Mouse (Mus musculus) layer of hippocampus, adult 2 months (tissue): ENCODE results near the gene 1500011B03Rik. TPM values are rescaled to one million over a fixed set of nuclear protein-coding genes. Genes with fewer than 3 reads are reported as not detected.
"Not testable (repeated sequence)": the region's sequence is repeated elsewhere in the genome, so short reads cannot be mapped to it uniquely, and the experiment has no call there.

Source experiments
- DNase-seq, 2 experiments: peaks; one replicate each; pipeline ENCODE4 v3.0.0; 2022; ENCODE audit warnings: low spot score in 2 of 2
- H3K27ac ChIP-seq: fragments of 200-600 bp; 2 replicates; pipeline ENCODE4 v1.8.1; 2022
- H3K4me3 ChIP-seq: fragments of 200-600 bp; 2 replicates; pipeline ENCODE4 v1.8.1; 2022; ENCODE audit warnings: mild to moderate bottlenecking
- CTCF ChIP-seq: fragments of 200-600 bp; conservative IDR thresholded peaks from 2 replicates; pipeline ENCODE4 v1.8.1; 2022; ENCODE audit warnings: antibody characterized with exemption, mild to moderate bottlenecking, moderate library complexity
- long read RNA-seq, 2 experiments: library from polyadenylated mRNA; stranded (forward); transcript quantifications; one replicate each; pipeline ENCODE4 v2.0.0; 2021; ENCODE audit warnings: borderline mapping rate in 2 of 2
- total RNA-seq, 2 experiments: library from RNA; stranded (reverse); gene quantifications; 2 replicates each; pipeline ENCODE4 v1.2.3; 2021

The 1500011B03Rik gene
- total RNA-seq = 100 to 1,000 TPM; 136 to 154 TPM
- long read RNA-seq, experiment 1, transcript 1500011B03Rik-205 (2 exons, 947 nt) = minor isoform, 7 of 59 reads
- long read RNA-seq, experiment 1, transcript 1500011B03Rik-203 (2 exons, 1,333 nt) = major isoform, 46 of 59 reads
- long read RNA-seq, experiment 1, partial matches to known transcripts = 0 of 59 reads
- long read RNA-seq, experiment 1, other reads (novel, unspliced or antisense) = 3 of 59 reads
- long read RNA-seq, experiment 2, transcript 1500011B03Rik-203 (2 exons, 1,333 nt) = major isoform, 65 of 97 reads
- long read RNA-seq, experiment 2, transcript 1500011B03Rik-201 (2 exons, 579 nt) = minor isoform, 13 of 97 reads
- long read RNA-seq, experiment 2, transcript 1500011B03Rik-205 (2 exons, 947 nt) = minor isoform, 9 of 97 reads
- long read RNA-seq, experiment 2, partial matches to known transcripts = 0 of 97 reads
- long read RNA-seq, experiment 2, other reads (novel, unspliced or antisense) = 6 of 97 reads

DNA sequence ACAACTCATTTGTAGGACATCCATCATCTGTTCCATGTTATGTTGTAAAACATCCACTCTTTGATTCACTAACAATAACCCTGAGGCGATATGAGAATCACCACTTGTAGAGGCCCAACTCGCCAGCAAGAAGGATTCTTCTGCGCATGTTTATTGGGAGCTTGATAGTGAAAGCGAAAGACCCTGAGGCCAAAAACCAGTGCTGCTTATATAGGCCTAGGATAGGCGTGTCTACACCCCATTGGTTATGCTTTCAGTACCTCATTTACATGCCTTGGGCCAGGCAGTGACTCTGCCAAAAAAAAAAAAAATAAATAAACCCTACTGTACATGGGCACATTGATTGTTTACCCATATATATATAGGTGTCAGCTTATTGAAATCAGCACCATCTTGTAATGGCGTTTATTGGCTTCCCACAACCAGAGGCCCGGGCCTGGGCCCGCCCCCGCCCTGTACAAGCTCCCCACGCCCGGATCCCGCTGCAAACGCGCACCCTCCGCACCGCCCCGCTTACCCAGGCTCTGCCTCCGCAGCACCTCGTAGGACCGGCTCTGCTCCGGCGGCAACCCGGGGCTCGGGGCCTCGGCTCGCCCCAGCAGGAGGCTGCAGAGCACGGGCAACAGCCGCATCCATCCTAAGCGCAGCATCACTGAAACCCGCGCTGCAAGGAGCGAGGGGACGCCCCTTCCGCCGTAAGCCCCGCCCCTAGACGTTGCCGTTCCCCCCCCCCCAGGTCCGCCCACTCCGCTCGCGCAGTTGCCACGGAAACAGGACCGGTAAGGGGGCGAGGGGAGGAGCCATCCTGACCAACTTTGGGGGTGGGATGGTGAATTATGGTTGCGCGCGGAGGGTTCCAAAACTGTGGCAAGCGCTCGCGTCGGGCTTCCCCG is at the start of gene 1500011B03Rik:
Gene 1500011B03Rik (minus strand): TSS at position 673 of the 893 bp plus-strand sequence.
- peak; percentile 81 to 85 for DNase-seq
- H3K27ac ChIP-seq = peak within 1 kb of the TSS; percentile 79
- TF ChIP-seq CTCF = no peak
- peak within 1 kb of the TSS; percentile 66 for H3K4me3 ChIP-seq

- Histone ChIP-seq H3K4me3 (no peak overlapping the region), H3K27ac (no peak overlapping the region)
- no peak for TF ChIP-seq CTCF
- no peak for DNase-seq
Measured at GRCm38 (mm10) chr5:114865279-114865678, 42.0 kb upstream of the 1500011B03Rik start.

DNA sequence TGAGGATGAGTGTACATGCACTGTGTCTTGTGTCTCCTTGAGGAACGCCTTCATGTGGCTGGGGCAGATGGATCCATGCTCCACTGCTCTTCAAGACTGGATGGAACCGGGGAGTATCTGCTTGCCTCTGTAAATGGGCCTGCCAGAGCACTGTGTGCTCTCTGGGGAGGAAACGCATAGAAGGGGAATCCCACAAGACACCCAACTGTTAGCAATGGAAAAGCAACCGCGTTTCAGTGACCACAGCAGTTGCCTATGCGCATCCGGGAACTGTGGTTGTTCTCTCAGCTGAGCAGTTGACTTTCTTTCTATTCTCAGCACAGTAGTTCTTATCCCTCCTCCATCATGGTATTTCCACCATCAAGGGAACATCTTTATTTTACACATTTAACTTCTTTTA is 41.5 kb upstream of the 1500011B03Rik start:
- no peak for TF ChIP-seq CTCF
- DNase-seq = no peak
- no peak overlapping the region for H3K27ac ChIP-seq
- H3K4me3 ChIP-seq = no peak overlapping the region

DNA sequence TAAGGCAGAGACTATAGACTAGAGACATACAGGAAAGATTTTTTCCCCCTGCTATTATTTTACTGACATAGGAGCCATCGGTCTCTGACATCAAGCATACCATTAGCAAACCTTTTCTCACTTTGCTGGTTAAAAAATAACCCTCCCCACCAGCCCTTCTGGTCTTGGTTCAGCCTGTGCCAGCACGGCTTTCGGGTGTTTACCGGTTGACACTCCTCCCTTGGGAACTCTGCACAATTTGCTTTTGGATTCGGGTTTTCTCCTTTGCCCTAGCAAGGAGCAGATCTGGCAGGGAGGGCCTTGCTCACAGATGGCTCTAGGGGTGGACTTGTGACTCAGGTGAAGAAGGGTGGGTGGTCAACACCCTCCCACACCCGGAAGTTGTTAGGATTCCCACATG is 38.5 kb upstream of the 1500011B03Rik start:
- TF ChIP-seq CTCF = no peak

GRCm38 (mm10) chr5:114859253-114859652 is 36.0 kb upstream of the 1500011B03Rik start:
- H3K27ac ChIP-seq = no peak overlapping the region
- peak; percentile 56 to 78 for DNase-seq
- peak; percentile 88 for TF ChIP-seq CTCF
- H3K4me3 ChIP-seq = peak overlapping the region; percentile 47

More for the DNA sequence above, 38.5 kb upstream of the 1500011B03Rik start:
- no peak overlapping the region for H3K27ac ChIP-seq
- no peak for DNase-seq
- H3K4me3 ChIP-seq = no peak overlapping the region

DNA sequence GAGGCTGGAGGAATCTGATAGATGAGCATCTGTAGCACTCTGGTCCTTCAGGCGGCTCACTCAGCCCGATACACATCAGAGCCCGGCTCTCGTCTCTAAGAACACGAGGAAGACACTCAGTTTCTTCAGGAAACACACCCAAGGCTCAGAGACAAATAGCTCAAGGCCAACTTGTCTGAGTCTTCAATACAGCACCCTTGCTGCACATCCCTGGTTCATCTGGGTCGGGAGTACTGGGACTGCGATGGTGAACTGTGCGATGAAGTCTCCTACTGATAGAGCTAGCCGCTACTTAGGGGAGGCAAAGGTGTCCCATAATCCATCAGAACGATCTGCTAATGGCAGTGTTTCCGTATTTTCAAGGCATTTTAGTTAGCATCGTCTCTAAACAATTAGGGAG is 35.3 kb upstream of the 1500011B03Rik start, which contains the start of gene Gm9936:
Gene Gm9936 (minus strand): TSS at position 101 of the 400 bp plus-strand sequence.
- peak within 1 kb of the TSS; percentile 47 for H3K4me3 ChIP-seq
- no peak for TF ChIP-seq CTCF
- H3K27ac ChIP-seq = no peak within 1 kb of the TSS
- no peak for DNase-seq

- DNase-seq, H3K27ac ChIP-seq, H3K4me3 ChIP-seq: not testable (repeated sequence)
Measured at GRCm38 (mm10) chr5:114853364-114853763, 30.1 kb upstream of the 1500011B03Rik start, which contains the start of gene 4930519G04Rik. TSS of gene 4930519G04Rik (plus strand) at chr5:114853664.

GRCm38 (mm10) chr5:114851565-114852236 is 28.4 kb upstream of the 1500011B03Rik start:
- no peak overlapping the region for H3K27ac ChIP-seq
- H3K4me3 ChIP-seq = no peak overlapping the region
- no peak for DNase-seq
- no peak for TF ChIP-seq CTCF

GRCm38 (mm10) chr5:114844371-114844770 is 21.1 kb upstream of the 1500011B03Rik start:
- not testable (repeated sequence) for H3K27ac ChIP-seq

GRCm38 (mm10) chr5:114842674-114843073 is 19.4 kb upstream of the 1500011B03Rik start:
- Histone ChIP-seq H3K4me3 (no peak overlapping the region), H3K27ac (no peak overlapping the region)
- TF ChIP-seq CTCF = no peak
- DNase-seq = no peak

More at GRCm38 (mm10) chr5:114844371-114844770, 21.1 kb upstream of the 1500011B03Rik start:
- not testable (repeated sequence) for DNase-seq, H3K4me3 ChIP-seq

DNA sequence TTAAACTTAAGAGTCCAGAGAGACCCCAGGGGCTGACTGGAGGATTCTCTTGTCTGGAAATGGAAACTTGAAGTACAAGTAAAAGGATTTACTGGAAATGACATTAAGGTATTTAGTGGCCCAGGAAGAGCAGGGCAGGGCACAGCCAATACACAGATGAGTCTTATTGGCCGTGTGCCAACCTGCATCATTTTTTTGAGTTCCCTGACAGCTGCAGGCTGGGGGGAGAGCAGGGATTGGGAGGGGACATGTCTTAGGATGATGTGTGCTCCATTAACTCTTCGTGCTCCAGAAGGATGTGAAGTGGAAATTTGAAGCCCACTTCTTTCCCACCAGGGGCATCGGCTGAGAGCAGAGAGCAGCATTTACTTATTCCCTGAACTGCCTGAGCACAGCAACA is 18.9 kb upstream of the 1500011B03Rik start:
- not testable (repeated sequence) for H3K4me3 ChIP-seq, H3K27ac ChIP-seq, DNase-seq

DNA sequence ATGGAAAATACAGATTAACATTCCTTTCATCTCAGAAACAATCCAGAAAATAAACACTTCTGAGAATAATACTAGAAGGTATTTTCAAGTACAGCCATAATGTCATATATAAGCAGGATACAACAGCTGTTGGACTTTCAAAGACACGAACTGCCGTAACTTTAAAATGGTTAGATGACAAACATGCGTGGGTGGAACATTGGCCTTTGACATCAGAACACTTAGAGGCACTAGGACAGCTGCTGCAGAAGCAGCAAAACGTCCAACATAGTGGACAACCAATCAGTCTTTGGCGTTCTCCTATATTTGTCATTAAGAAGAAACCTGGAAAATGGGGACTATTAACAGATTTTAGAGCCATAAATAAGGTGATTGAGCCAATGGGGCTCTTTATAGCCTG is 17.2 kb upstream of the 1500011B03Rik start:
- not testable (repeated sequence) for DNase-seq, H3K4me3 ChIP-seq, H3K27ac ChIP-seq
